Mouse (Mus musculus): Measurements from ENCODE around the gene Coq4.

GRCm38 (mm10) chr2:29792772-29793487 is 5.6 kb downstream of the Coq4 start:
- no peak for TF ChIP-seq EP300 (IDR thresholded peaks at IDR 0.05)
- TF ChIP-seq CTCF (IDR thresholded peaks at IDR 0.05), result no peak

Data from lung, postnatal 0 days (tissue).